Mouse (Mus musculus): ENCODE results near the gene Angpt4. TPM values are rescaled to one million over a fixed set of nuclear protein-coding genes. Genes with fewer than 3 reads are reported as not detected.

Gene Angpt4
- polyA plus RNA-seq, 1 experiment = not detected

- Histone ChIP-seq H3K27ac (replicated peaks; ENCODE audit: low read depth, low read length) (no peak overlapping the region), H3K4me1 (ENCODE audit: control insufficient read depth, insufficient read depth, insufficient read length, low read length) (no peaks in the 10 kb centered on the region), H3K4me3 (ENCODE audit: insufficient read depth, low read depth, low read length) (no peak overlapping the region)
These were observed 7.7 kb upstream of the Angpt4 start for GRCm38 (mm10) chr2:151903267-151903666.

- Histone ChIP-seq H3K27ac (replicated peaks; ENCODE audit: low read depth, low read length) (no peak overlapping the region), H3K4me3 (ENCODE audit: insufficient read depth, low read depth, low read length) (no peak overlapping the region), H3K4me1 (ENCODE audit: control insufficient read depth, insufficient read depth, insufficient read length, low read length) (no peaks in the 10 kb centered on the region)
These were observed 7.1 kb upstream of the Angpt4 start for GRCm38 (mm10) chr2:151903933-151904332.

- Histone ChIP-seq H3K4me1 (ENCODE audit: control insufficient read depth, insufficient read depth, insufficient read length, low read length) (peaks cover 5% of the 10 kb centered on the region; the same call in 1 of the 2 replicates), H3K27ac (replicated peaks; ENCODE audit: low read depth, low read length) (no peak overlapping the region), H3K4me3 (ENCODE audit: insufficient read depth, low read depth, low read length) (no peak overlapping the region)
These were observed 6.4 kb upstream of the Angpt4 start for GRCm38 (mm10) chr2:151904636-151905035.

GRCm38 (mm10) chr2:151907020-151907419 is 4.0 kb upstream of the Angpt4 start:
- no peak overlapping the region for H3K27ac ChIP-seq (replicated peaks; ENCODE audit: low read depth, low read length)
- peaks cover 15% of the 10 kb centered on the region; the same call in 1 of the 2 replicates for H3K4me1 ChIP-seq (ENCODE audit: control insufficient read depth, insufficient read depth, insufficient read length, low read length)
- no peak overlapping the region for H3K4me3 ChIP-seq (ENCODE audit: insufficient read depth, low read depth, low read length)

- no peak overlapping the region for H3K4me3 ChIP-seq (ENCODE audit: insufficient read depth, low read depth, low read length)
- peaks cover 15% of the 10 kb centered on the region; the same call in 1 of the 2 replicates for H3K4me1 ChIP-seq (ENCODE audit: control insufficient read depth, insufficient read depth, insufficient read length, low read length)
- H3K27ac ChIP-seq (replicated peaks; ENCODE audit: low read depth, low read length) = no peak overlapping the region
These were observed 1.6 kb upstream of the Angpt4 start for GRCm38 (mm10) chr2:151909386-151909785.

- no peak overlapping the region for H3K4me3 ChIP-seq (ENCODE audit: insufficient read depth, low read depth, low read length)
- H3K4me1 ChIP-seq (ENCODE audit: control insufficient read depth, insufficient read depth, insufficient read length, low read length) = peaks cover 15% of the 10 kb centered on the region; the same call in 1 of the 2 replicates
- no peak overlapping the region for H3K27ac ChIP-seq (replicated peaks; ENCODE audit: low read depth, low read length)
These were observed 512 bp upstream of the Angpt4 start for GRCm38 (mm10) chr2:151910498-151910897.

- peaks cover 18% of the 10 kb centered on the region for H3K4me1 ChIP-seq (ENCODE audit: control insufficient read depth, insufficient read depth, insufficient read length, low read length)
- no peak overlapping the region for H3K4me3 ChIP-seq (ENCODE audit: insufficient read depth, low read depth, low read length)
- H3K27ac ChIP-seq (replicated peaks; ENCODE audit: low read depth, low read length) = no peak overlapping the region
These were observed 741 bp downstream of the Angpt4 start for GRCm38 (mm10) chr2:151911751-151912150.

- Histone ChIP-seq H3K27ac (replicated peaks; ENCODE audit: low read depth, low read length) (no peak overlapping the region), H3K4me1 (ENCODE audit: control insufficient read depth, insufficient read depth, insufficient read length, low read length) (peaks cover 19% of the 10 kb centered on the region), H3K4me3 (ENCODE audit: insufficient read depth, low read depth, low read length) (no peak overlapping the region)
These were observed 3.1 kb downstream of the Angpt4 start for GRCm38 (mm10) chr2:151914120-151914519.

GRCm38 (mm10) chr2:151915111-151915510 is 4.1 kb downstream of the Angpt4 start:
- no peak overlapping the region for H3K27ac ChIP-seq (replicated peaks; ENCODE audit: low read depth, low read length)
- peaks cover 11% of the 10 kb centered on the region for H3K4me1 ChIP-seq (ENCODE audit: control insufficient read depth, insufficient read depth, insufficient read length, low read length)
- no peak overlapping the region for H3K4me3 ChIP-seq (ENCODE audit: insufficient read depth, low read depth, low read length)

GRCm38 (mm10) chr2:151916061-151916831 is 5.2 kb downstream of the Angpt4 start:
- peaks cover 4% of the 10 kb centered on the region for H3K4me1 ChIP-seq (ENCODE audit: control insufficient read depth, insufficient read depth, insufficient read length, low read length)
- H3K27ac ChIP-seq (replicated peaks; ENCODE audit: low read depth, low read length) = 0 out of 2 replicates have a peak overlapping the region, but pooled peaks have one; percentile 16
- no peak overlapping the region for H3K4me3 ChIP-seq (ENCODE audit: insufficient read depth, low read depth, low read length)

- Histone ChIP-seq H3K27ac (replicated peaks; ENCODE audit: low read depth, low read length) (0 out of 2 replicates have a peak overlapping the region, but pooled peaks have one; percentile 16), H3K4me3 (ENCODE audit: insufficient read depth, low read depth, low read length) (no peak overlapping the region), H3K4me1 (ENCODE audit: control insufficient read depth, insufficient read depth, insufficient read length, low read length) (peaks cover 6% of the 10 kb centered on the region)
These were observed 8.1 kb downstream of the Angpt4 start for GRCm38 (mm10) chr2:151919140-151919539.

GRCm38 (mm10) chr2:151921068-151921467 is 10.1 kb downstream of the Angpt4 start:
- H3K4me1 ChIP-seq (ENCODE audit: control insufficient read depth, insufficient read depth, insufficient read length, low read length) = peaks cover 12% of the 10 kb centered on the region
- H3K4me3 ChIP-seq (ENCODE audit: insufficient read depth, low read depth, low read length) = no peak overlapping the region
- no peak overlapping the region for H3K27ac ChIP-seq (replicated peaks; ENCODE audit: low read depth, low read length)

GRCm38 (mm10) chr2:151921596-151921995 is 10.6 kb downstream of the Angpt4 start:
- Histone ChIP-seq H3K27ac (replicated peaks; ENCODE audit: low read depth, low read length) (no peak overlapping the region), H3K4me3 (ENCODE audit: insufficient read depth, low read depth, low read length) (no peak overlapping the region), H3K4me1 (ENCODE audit: control insufficient read depth, insufficient read depth, insufficient read length, low read length) (peaks cover 10% of the 10 kb centered on the region)

- no peak overlapping the region for H3K27ac ChIP-seq (replicated peaks; ENCODE audit: low read depth, low read length)
These were observed 13.3 kb downstream of the Angpt4 start for GRCm38 (mm10) chr2:151924276-151924675.

GRCm38 (mm10) chr2:151925715-151926114 is 14.7 kb downstream of the Angpt4 start:
- Histone ChIP-seq H3K27ac (replicated peaks; ENCODE audit: low read depth, low read length) (0 out of 2 replicates have a peak overlapping the region, but pooled peaks have one; percentile 27), H3K4me1 (ENCODE audit: control insufficient read depth, insufficient read depth, insufficient read length, low read length) (peaks cover 7% of the 10 kb centered on the region), H3K4me3 (ENCODE audit: insufficient read depth, low read depth, low read length) (no peak overlapping the region)

More at GRCm38 (mm10) chr2:151924276-151924675, 13.3 kb downstream of the Angpt4 start:
- Histone ChIP-seq H3K4me3 (ENCODE audit: insufficient read depth, low read depth, low read length) (no peak overlapping the region), H3K4me1 (ENCODE audit: control insufficient read depth, insufficient read depth, insufficient read length, low read length) (peaks cover 7% of the 10 kb centered on the region)

GRCm38 (mm10) chr2:151927103-151927502 is 16.1 kb downstream of the Angpt4 start:
- no peak overlapping the region for H3K4me3 ChIP-seq (ENCODE audit: insufficient read depth, low read depth, low read length)

More at GRCm38 (mm10) chr2:151927103-151927502, 16.1 kb downstream of the Angpt4 start:
- Histone ChIP-seq H3K27ac (replicated peaks; ENCODE audit: low read depth, low read length) (no peak overlapping the region), H3K4me1 (ENCODE audit: control insufficient read depth, insufficient read depth, insufficient read length, low read length) (peaks cover 7% of the 10 kb centered on the region)

Data from brown adipose tissue, adult 24 weeks (tissue).